Mouse (Mus musculus) gastrocnemius, postnatal 10 days (tissue): ENCODE measurements at regions not wholly inside any gene's neighbourhood (a gene's known extent, or its start where the extent isn't known, plus 50 kb on each side); places are given as distances from the start of the nearest gene placed in this dataset.
"Not testable (repeated sequence)": the region's sequence is repeated elsewhere in the genome, so short reads cannot be mapped to it uniquely, and the experiment has no call there.

Source experiments
- DNase-seq: peaks from one replicate; pipeline ENCODE4 v3.0.0; 2021; ENCODE audit warnings: mixed read lengths

GRCm38 (mm10) chr14:59075845-59076745, 66.6 kb downstream of the 1700129C05Rik start:
- no peak for DNase-seq

DNA sequence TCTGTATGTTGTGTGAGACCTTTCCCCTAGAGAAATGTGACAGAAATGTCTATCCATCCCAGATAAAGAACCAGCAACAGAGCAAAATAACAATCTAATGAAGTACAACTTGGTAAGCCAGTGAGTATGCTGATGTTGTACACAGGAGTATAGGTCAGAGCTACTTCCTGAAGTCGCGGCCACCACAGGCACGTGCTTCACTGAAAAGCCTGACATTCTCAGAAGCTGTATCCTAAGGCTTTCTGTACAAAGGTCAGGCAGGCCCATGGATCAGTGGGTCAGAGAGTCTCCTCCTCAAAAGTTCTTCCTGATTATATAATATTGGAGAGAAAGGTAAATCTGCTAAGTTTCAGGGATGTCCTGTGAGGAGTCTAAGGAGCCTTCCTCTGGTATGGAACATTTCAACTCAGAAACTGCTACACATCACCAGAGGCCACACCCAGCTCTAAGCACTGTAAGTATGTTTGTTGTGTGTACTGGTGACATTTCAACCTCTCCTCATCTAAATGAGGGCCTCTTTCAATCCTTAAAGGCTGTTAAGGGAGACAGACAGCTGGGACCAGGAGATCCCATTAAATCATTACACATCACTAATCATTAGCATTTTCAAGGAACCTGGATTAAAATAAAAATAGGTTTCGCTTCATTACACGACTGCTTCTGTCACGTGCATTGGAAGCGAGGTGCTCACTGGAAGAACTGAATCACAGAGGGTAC, 70.2 kb downstream of the 1700129C05Rik start:
- no peak for DNase-seq

DNA sequence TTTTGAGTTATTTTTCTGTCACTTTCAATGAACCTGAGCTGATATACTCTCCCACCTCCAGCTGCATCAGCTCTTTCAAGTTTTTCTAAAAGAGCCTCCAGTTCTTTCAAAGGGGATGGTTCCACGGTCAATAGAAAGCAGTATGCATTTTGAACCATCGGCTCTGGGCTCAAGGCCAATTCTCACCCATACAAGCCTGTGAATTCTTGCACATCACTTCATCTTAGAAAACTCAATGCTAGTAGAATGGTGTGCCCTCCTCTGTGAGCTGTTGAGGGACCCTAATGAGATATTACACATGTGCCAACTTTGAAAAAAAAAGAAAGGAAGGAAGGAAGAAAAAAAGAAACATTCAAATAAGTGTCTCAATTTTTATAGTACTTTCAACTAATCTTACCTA, 72.6 kb downstream of the 1700129C05Rik start:
- DNase-seq: no peak

DNA sequence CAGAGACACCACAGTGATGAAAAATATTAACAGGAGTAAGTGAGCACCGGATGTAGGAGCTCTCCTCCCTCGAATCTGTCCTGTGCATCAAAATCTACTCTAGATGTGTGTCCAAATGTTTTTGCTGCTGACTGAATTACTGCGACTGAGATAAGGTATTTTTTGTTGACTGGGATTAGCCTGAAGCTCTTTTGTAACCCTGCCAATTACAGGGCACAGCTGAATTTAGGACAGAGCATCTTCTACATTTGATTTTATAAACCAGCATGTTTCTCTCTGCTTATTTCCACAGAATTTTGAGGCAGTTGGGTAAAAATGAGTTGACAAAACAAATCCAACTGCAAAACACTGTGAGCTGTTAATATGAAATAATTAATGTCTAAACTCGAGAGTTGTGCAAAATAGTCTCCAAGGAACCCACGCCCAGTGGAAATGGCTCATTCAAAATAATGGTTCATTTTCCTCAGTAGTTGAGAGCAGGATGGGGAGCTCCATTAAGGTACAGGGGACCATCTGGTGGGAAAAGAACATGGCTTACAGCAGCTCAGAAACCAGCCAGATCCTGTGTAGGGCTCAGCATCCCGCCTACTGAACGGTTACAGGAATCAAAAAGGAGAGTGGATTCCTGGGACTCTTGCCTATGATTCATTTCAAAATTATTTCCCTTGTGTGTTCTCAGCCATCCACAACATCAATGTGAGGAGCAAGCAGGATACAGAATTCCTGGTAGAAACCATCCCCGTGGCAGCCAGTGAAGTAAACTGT, 76.1 kb downstream of the 1700129C05Rik start:
- DNase-seq: no peak

DNA sequence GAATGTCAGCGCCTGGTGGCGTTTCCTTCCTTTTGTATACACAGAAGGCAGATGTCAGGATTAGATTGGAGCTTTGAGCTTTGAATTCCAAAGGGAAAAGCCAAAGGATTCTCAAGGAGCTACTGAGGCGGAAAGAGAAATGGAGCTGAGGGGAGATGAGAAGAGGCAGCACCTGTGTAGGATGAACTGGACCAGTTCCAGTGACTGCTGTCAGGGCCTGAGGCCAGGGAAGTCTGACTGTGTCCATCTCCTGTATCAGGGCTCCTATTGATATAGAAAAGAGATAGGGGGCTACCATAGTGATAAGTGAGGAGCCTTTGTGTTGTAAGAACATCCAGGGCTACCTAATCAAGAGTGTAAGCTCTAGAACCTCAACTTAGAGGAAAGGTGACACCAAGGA, 79.5 kb downstream of the 1700129C05Rik start:
- DNase-seq: no peak

- no peak for DNase-seq
These were observed 85.9 kb downstream of the 1700129C05Rik start for GRCm38 (mm10) chr14:59056832-59057231.

- DNase-seq: no peak
These were observed 87.4 kb downstream of the 1700129C05Rik start for GRCm38 (mm10) chr14:59055283-59055682.

DNA sequence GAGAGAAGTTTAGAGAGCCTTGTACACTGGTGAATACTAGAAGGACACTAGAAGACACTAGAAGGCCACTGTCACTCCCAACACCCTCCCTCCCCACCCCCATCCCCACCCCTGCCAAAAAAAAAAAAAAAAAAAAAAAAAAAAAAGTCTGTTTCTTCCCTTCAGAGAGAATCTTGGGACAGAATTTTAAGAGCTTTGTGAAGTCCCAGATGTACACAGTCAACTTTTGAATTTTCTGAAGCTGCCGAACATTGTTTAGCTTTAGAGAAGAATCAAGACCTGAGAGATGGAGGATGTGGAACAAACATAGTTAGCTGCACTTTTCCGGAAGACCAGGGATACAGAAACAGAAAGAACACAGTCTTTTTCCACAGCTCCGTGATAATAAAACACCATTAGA, 90.3 kb downstream of the 1700129C05Rik start:
- DNase-seq: no peak

- DNase-seq: no peak
These were observed 91.2 kb downstream of the 1700129C05Rik start for GRCm38 (mm10) chr14:59051478-59051879.

DNA sequence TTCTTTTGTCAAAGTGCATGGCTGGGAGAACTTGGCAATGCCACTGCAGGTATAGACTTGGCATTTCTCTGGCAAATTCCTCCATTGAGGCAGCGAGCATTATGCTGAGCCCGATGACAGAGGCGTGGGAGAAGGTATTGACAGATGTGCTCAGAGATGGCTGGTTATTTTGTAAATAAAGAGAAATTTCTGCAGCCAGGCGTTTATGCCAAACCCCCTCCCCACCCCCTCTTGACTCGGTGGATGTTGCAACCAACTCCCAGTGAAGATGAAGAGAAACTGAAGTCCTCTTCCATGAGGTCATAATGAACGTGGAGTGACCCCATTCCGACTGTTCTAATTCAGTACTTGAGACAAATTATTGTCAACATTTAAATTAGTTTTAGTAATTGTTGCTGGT, 97.0 kb downstream of the 1700129C05Rik start:
- no peak for DNase-seq

DNA sequence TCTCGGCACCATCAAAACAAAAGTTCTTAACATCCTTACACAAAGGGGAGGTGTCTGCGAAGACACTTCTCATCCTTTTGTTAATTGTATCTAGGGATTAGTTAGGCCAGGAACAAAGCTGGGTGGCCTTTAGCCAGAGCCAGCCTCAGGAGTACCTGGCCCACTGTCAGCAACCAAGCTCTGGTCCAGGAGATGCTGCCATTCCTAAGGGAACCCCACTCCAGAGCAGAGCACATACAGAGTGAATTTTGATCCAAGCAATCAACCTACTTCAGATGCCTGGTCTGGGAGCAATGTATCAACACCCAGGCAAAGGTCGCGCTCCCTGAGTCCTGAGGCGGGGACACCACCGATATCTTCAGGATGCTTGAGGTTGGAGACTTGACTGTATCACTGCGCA, 97.5 kb downstream of the 1700129C05Rik start:
- DNase-seq: no peak

GRCm38 (mm10) chr14:59042152-59042551, 100.5 kb downstream of the 1700129C05Rik start:
- no peak for DNase-seq

DNA sequence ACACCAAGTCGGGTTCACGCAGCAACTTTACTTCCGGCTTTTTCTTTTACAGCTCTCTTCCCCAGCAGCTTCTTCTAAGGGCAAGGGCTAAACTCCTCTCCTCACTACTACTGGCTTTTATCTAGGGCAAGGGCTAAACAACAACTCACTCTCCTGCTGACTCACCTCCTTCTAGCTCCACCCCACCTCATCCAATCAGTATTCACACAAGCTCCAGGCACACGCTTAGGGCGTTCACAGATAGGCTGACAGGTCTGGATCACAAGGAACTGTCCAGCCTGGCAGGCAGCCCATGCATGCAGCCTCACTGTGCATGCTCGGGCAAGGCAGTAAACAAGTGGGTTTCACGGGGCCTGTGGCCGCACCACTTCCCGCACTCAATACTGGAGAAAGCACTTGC, 116.9 kb downstream of the 1700129C05Rik start:
- not testable (repeated sequence) for DNase-seq

DNA sequence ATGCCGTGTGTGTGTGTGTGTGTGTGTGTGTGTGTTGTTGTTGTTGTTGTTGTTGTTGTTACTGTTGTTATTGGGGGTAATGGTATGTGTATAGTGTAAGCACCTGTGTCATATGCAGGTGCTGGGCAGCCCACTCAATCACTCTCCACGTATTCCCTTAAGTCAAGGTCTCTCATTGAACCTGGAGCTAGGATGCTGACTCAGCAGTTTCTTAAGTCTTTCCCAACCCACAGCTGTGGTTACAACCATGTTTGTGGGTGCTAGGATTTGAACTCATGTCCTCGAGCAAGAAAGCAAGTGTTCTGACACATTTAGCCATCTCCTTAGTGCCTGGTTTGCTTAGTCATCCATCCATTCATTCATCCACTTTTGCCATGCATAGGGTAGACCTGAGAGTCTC, 133.2 kb downstream of the 1700129C05Rik start:
- DNase-seq: no peak

GRCm38 (mm10) chr14:58999106-58999778, 143.5 kb downstream of the 1700129C05Rik start:
- DNase-seq: peak; percentile 7

DNA sequence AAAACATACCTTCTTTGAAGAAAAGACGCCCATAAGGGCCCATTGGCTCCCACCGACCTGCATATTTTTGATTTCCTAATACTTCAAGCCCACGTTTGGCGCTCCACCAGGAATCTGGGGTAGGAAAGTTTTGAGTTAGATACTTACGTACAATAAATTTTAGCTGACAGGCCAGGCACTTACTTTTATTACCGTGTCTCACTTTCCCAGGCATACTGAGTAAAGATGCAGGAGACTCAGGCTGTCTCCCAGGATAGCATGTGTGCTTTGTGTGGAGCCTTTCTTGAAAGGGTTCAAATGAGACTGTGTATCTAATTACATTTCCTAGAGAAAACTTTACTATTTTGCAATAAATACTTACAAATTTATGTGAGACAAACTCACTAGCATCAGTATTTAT, 147.7 kb downstream of the 1700129C05Rik start:
- DNase-seq: no peak

DNA sequence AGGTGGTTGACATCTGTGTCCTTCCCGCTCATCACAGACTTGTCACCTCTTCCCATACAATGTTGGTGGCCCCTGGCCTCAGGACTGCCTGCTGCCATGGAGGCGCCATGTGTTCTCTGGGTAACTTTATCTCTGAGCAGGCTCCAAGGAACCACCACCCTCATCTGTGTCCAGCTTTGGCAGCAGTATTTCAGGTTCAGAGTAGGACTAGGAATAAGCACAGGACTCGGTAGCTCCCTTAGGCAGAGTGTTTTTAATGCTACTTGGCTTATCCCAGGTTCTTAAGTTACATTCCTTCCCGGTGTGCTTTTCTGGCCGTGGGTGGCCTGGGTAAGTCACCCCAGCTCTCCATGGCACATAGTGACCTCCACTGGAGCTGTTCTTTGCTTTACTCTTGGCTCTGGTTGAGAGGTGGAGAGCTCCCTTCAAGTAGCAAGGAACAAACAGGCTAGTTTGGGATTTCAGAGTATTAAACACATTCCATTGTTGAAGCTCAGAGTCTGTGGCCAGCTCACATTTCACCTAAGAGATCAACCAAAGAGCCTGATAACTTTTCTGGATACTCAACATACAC, 153.0 kb downstream of the 1700129C05Rik start:
- DNase-seq: no peak

DNA sequence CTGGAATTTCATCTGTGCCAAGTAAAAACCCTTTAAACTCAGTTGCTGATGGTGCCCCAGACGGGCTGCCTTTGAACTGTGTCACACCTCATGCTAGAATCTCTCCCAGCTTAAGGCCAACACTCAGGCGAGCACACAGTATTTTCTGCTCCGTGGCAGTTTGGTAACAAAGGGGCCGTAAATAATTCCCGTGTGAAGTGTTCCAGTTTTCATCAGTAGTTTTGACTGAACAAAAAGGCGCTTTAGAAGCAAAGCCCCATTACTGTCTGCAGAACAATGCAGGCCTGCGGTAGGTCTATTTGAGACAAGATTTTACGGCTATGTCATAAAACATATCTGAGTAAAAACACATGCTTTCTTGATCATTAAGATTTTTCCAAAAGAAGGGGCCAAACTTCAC, 155.0 kb downstream of the 1700129C05Rik start:
- DNase-seq: no peak

- no peak for DNase-seq
These were observed 156.9 kb downstream of the 1700129C05Rik start for GRCm38 (mm10) chr14:58985838-58986237.

DNA sequence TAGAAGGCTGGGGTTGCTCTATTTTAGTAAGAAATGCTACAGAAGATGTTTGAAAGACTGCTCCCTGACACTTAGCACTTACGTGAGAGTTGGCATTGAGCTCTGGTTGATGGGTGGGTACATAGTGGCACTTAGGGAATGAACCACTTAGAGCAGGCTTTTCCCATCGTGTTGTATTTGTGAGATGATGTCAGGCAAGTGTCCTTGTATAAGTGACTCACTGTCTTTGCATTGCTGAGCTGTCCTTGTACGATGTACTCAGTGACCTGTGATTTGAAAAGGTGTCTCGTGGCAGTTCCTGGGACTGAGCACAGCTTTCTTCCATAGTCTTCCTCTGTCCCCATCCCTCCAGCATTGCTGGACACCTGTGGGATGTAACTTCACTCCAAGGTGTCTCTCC, 165.9 kb downstream of the 1700129C05Rik start:
- DNase-seq: no peak

DNA sequence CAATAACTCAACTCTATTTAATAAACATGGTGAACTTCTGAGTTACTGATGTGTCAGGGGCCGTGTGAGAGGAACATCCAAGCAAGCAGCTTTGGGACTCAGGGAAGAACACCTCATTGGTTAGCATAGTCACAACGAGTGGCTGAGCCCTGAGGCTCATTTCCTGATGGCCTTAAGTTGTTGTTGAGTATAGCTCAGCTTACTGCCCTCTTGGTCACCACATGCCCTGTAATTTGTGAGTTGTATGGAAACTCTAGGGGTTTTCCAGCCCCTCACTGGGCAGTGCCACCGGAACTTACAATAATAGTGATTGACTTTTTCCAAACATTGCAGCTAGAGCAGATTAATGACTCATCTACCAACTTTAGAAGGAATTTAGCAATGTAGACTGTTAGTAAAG, 173.4 kb downstream of the 1700129C05Rik start:
- DNase-seq: no peak

DNA sequence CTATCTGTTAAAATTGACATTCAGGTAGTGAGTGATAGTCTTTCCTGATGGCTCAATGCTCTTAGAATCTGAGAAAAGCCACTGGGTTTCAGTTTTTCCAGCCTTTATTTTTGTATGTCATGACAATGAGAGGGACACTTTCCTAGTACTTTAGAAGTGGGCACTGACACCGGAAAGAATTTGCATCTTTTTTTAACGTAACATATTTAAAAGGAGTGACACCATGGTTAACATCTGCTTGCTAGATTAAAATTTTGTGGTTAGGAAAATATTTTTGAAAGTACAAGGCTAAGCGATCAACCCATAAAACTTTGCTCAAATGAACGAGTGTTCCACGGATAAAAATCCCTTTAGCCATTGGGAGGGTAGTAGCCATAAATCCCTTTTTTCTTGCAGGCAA, 174.7 kb downstream of the 1700129C05Rik start:
- no peak for DNase-seq
